Mouse (Mus musculus): Measurements from ENCODE around the gene Dock1.

GRCm38 (mm10) chr7:135205111-135205510 lies 534.7 kb downstream of the Dock1 start:
- TF ChIP-seq EP300 (IDR thresholded peaks at IDR 0.05) (no peak), CTCF (IDR thresholded peaks at IDR 0.05) (no peak)

Measured in lung, postnatal 0 days (tissue).